Mouse (Mus musculus) erythroblast, embryonic 14.5 days (primary cell): Measurements from ENCODE around the gene Lemd2.

Experiments used
- GATA1 ChIP-seq: IDR thresholded peaks from 2 replicates; pipeline ENCODE4 v1.6.1; 2012; ENCODE audit warnings: low read length, inconsistent platforms, mixed read lengths
- TAL1 ChIP-seq: IDR thresholded peaks from 3 replicates; pipeline ENCODE4 v1.6.1; 2012; ENCODE audit warnings: low read length, inconsistent platforms, mixed read lengths

DNA sequence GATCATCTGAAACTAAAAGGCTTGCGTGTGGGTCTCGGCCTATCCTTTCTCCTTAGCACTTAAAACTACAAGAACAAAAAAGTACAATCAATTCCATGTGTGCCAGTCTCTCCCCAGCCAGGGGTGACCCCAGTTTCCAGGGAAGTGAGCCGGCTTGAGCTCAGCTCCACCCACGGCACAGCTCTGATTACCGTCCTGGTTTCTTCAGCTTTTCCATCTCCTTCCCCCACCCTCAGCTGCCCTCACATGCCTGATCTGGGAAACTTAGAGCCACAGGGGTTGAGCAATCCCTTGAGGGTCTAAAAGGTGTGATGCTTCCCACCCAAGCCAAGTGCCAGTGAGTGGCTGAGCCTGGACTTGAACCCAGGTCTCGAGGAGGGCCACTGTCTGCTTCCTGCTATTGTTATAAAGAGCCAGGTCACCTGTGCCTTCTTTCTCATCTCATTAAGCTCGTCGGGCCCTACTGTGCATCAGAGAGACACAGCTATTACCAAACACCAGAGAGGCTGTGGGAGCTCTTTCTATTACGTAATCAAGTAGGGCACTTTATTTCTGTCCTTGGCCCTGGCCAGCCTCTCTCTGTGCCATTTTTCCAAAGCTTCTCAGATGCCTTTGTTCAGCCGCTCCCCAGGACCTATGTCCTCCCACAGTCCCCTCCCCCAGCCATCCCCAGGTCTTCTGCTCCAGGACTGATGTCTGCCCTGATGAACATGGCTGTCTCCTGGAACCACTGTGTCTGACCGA is 34.1 kb downstream of the Lemd2 start:
- TF ChIP-seq TAL1 (no peak), GATA1 (no peak)
